Mouse (Mus musculus) heart, postnatal 0 days (tissue): ENCODE measurements at regions not wholly inside any gene's neighbourhood (a gene's known extent, or its start where the extent isn't known, plus 50 kb on each side); places are given as distances from the start of the nearest gene placed in this dataset.

ENCODE experiments used
- ATAC-seq: fragments of 200-750 bp; cut with Nextera tagmentation; 2 replicates; pipeline ENCODE4 v1.8.0; 2017; ENCODE audit warnings: low read depth, moderate number of reproducible peaks, moderate library complexity; ENCODE audit not compliant: insufficient read depth
- DNase-seq: peaks from one replicate; pipeline ENCODE4 v3.0.0-alpha.2; 2016; ENCODE audit warnings: low spot score
- H3K27ac ChIP-seq: fragments of 300-500 bp; sonication (generic); 2 replicates; pipeline ENCODE4 v1.5.1; 2014; ENCODE audit warnings: low read depth, mild to moderate bottlenecking
- H3K27me3 ChIP-seq: fragments of 300-500 bp; sonication (generic); 2 replicates; pipeline ENCODE4 v1.6.1; 2014; ENCODE audit warnings: low read length, mixed read lengths; ENCODE audit not compliant: control insufficient read depth, insufficient read depth
- H3K36me3 ChIP-seq: fragments of 300-500 bp; sonication (generic); replicated peaks from 2 replicates; pipeline ENCODE4 v1.6.1; 2014; ENCODE audit warnings: low read length, mixed read lengths; ENCODE audit not compliant: control insufficient read depth, insufficient read depth
- H3K4me1 ChIP-seq: fragments of 300-500 bp; sonication (generic); 2 replicates; pipeline ENCODE4 v1.6.1; 2014; ENCODE audit warnings: antibody characterized with exemption; ENCODE audit not compliant: control insufficient read depth, insufficient read depth
- H3K4me2 ChIP-seq: fragments of 300-500 bp; sonication (generic); 2 replicates; pipeline ENCODE4 v1.6.1; 2014; ENCODE audit warnings: low read depth, mild to moderate bottlenecking, low read length, moderate library complexity
- H3K4me3 ChIP-seq: fragments of 300-500 bp; sonication (generic); 2 replicates; pipeline ENCODE4 v1.5.1; 2014; ENCODE audit warnings: low read depth, low read length
- H3K9ac ChIP-seq: fragments of 300-500 bp; sonication (generic); replicated peaks from 2 replicates; pipeline ENCODE4 v1.6.1; 2014; ENCODE audit warnings: low read depth, low read length, mixed read lengths
- H3K9me3 ChIP-seq: fragments of 300-500 bp; sonication (generic); replicated peaks from 2 replicates; pipeline ENCODE4 v1.6.1; 2016; ENCODE audit warnings: low read length; ENCODE audit not compliant: control insufficient read depth
- CTCF ChIP-seq: IDR thresholded peaks from 2 replicates; pipeline ENCODE4 v1.5.1; 2016; ENCODE audit warnings: antibody characterized with exemption, control low read depth, low read depth
- EP300 ChIP-seq: IDR thresholded peaks from 2 replicates; pipeline ENCODE4 v1.6.1; 2016; ENCODE audit warnings: antibody characterized with exemption, low read depth
- WGBS: fragments of 180-500 bp; shearing (Covaris S2); extraction: QIAGEN DNeasy Blood & Tissue Kit; methylation state at CpG from one replicate; pipeline ENCODE4 v1.1.7; 2014; 5-methylcytosine and 5-hydroxymethylcytosine counted together

DNA sequence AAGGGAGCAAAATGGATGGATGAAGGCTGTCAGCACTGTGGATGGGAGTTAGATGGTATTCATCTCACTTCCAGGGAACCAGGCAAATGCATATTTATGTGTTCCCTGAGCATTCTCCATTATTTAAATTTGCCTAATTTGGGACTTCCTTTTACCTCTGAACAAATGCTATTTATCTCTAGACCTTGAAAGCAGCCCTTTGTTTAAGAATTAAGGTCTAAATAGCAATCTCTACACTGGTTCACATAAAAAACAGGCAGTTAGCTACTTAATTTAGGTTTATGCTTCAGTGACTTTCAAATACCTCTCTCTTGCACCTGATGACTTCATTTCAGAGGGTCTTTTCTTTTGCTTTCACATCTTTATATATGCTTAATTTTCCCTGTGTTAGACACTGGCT is 543.2 kb upstream of the Lmcd1 start:
- Histone ChIP-seq H3K9me3 (no peaks in the 10 kb centered on the region), H3K9ac (no peak overlapping the region), H3K4me3 (no peak overlapping the region), H3K36me3 (no peaks in the 10 kb centered on the region), H3K4me1 (peaks cover 11% of the 10 kb centered on the region), H3K4me2 (no peak overlapping the region), H3K27me3 (no peaks in the 10 kb centered on the region), H3K27ac (no peak overlapping the region)
- no peak for TF ChIP-seq CTCF
- no peak for TF ChIP-seq EP300
- ATAC-seq, result no peak
- no peak for DNase-seq

DNA sequence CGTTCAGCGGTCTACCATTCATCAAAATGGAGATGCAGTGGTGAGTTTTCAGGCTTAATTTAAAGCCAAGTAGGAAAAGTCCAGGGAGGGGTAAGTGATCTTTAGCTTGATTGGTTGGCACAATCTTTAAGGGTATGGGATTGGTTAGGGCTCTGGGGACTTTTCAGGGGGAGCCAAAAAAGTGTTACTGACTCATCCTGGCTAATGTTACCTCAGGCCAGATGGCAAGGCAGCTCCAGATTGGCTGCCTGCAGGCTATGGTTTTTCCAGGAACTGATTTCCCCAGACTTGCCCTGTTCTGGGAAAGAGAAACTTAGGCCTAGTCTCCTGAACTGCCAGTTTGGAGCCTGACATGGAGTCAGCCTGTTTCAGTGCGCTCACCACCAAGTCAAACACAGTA is 539.6 kb upstream of the Lmcd1 start:
- no peak overlapping the region for H3K4me3 ChIP-seq
- no peak for DNase-seq
- H3K27me3 ChIP-seq, result no peaks in the 10 kb centered on the region
- no peaks in the 10 kb centered on the region for H3K4me1 ChIP-seq
- H3K36me3 ChIP-seq, result no peaks in the 10 kb centered on the region
- no peak overlapping the region for H3K9ac ChIP-seq
- ATAC-seq, result no peak
- no peak for TF ChIP-seq CTCF
- no peak for TF ChIP-seq EP300
- no peak overlapping the region for H3K27ac ChIP-seq
- H3K9me3 ChIP-seq, result no peaks in the 10 kb centered on the region
- H3K4me2 ChIP-seq, result no peak overlapping the region
- WGBS, result 86% methylated on average over 3 of the region's 3 CpGs

DNA sequence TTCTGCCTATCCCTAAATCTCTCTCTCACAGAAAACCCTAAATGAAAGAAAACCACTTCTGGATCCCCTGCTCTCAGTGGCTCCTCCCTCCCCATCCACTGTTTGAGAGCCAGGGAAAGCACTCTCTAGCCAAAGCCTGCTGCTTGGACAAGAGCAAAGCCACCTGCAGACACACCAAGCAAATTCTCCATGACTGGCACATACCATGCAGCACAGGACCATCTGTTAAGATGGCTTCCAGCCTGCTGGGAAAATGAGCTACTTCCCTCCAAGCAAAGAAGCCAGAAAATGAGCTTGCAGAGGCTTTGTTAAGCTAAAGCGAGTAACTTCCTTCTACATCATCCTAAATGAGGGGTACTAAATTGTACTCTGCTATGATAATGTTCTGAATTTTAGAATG is 534.6 kb upstream of the Lmcd1 start:
- Histone ChIP-seq H3K4me2 (no peak overlapping the region), H3K4me1 (no peaks in the 10 kb centered on the region), H3K9ac (no peak overlapping the region), H3K27ac (no peak overlapping the region), H3K4me3 (no peak overlapping the region), H3K36me3 (no peaks in the 10 kb centered on the region), H3K27me3 (no peaks in the 10 kb centered on the region), H3K9me3 (no peaks in the 10 kb centered on the region)
- DNase-seq, result no peak
- no peak for TF ChIP-seq CTCF
- no peak for TF ChIP-seq EP300
- WGBS, result 84% methylated on average over 1 of the region's 1 CpGs
- ATAC-seq, result no peak

GRCm38 (mm10) chr6:111781710-111782481 is 491.7 kb upstream of the Lmcd1 start:
- Histone ChIP-seq H3K9me3 (no peaks in the 10 kb centered on the region), H3K36me3 (no peaks in the 10 kb centered on the region), H3K27me3 (no peaks in the 10 kb centered on the region), H3K4me2 (no peak overlapping the region), H3K4me3 (no peak overlapping the region), H3K27ac (no peak overlapping the region), H3K9ac (no peak overlapping the region), H3K4me1 (no peaks in the 10 kb centered on the region)
- TF ChIP-seq EP300 (no peak), CTCF (no peak)
- ATAC-seq, result no peak
- 76% methylated on average over 5 of the region's 5 CpGs for WGBS
- no peak for DNase-seq

- Histone ChIP-seq H3K36me3 (no peaks in the 10 kb centered on the region), H3K27me3 (no peaks in the 10 kb centered on the region), H3K27ac (no peak overlapping the region), H3K9ac (no peak overlapping the region), H3K9me3 (no peaks in the 10 kb centered on the region), H3K4me2 (no peak overlapping the region), H3K4me1 (no peaks in the 10 kb centered on the region), H3K4me3 (no peak overlapping the region)
- DNase-seq, result no peak
- ATAC-seq, result no peak
- no peak for TF ChIP-seq EP300
- no peak for TF ChIP-seq CTCF
These were observed 464.9 kb upstream of the Lmcd1 start for GRCm38 (mm10) chr6:111808611-111809010.

DNA sequence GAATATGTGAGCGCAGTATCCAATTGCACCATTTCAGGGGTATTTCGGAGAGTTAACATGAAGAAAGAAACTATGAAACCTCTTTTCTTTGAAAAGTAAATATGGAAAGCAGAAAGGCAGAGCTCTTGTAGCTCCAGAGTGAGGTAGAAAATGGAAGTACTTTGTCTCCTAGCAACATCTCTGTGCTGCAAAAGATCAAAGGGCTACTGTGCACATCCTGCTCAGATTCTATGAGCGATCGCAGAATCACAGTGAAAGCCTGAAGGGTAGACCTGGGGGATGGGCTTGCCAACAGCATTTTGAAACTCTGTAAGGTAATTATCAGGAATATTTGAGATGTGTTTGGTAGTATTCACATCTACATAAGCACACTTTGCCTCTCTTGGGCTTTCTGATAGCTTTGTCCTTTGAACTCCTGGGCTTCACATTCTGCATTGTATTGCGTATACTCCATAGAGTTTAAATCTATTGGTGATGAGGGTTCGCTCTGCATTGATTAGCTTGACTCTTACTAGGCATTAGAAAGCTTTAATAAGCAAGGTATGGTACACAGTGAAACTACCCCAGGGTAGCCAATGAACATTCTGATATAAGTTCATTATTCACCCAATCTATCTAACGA is 459.5 kb upstream of the Lmcd1 start:
- no peak for DNase-seq
- H3K36me3 ChIP-seq, result no peaks in the 10 kb centered on the region
- 77% methylated on average over 7 of the region's 7 CpGs for WGBS
- no peak overlapping the region for H3K9ac ChIP-seq
- ATAC-seq, result no peak
- no peaks in the 10 kb centered on the region for H3K9me3 ChIP-seq
- no peaks in the 10 kb centered on the region for H3K27me3 ChIP-seq
- H3K4me2 ChIP-seq, result no peak overlapping the region
- TF ChIP-seq EP300 (no peak), CTCF (no peak)
- no peaks in the 10 kb centered on the region for H3K4me1 ChIP-seq
- no peak overlapping the region for H3K4me3 ChIP-seq
- H3K27ac ChIP-seq, result no peak overlapping the region
